Mouse (Mus musculus) right cerebral cortex, postnatal 4 days (tissue): ENCODE results near the gene 1700034J05Rik.
A peak's percentile ranks its signal among the peaks of the same experiment; 100 is the strongest.

ENCODE experiments used
- DNase-seq: peaks from one replicate; pipeline ENCODE4 v3.0.0-alpha.2; 2022

The 1700034J05Rik gene

GRCm38 (mm10) chr6:146961832-146962481 lies 7.7 kb upstream of the 1700034J05Rik start:
- no peak for DNase-seq

GRCm38 (mm10) chr6:146960956-146961355 lies 6.7 kb upstream of the 1700034J05Rik start:
- DNase-seq, result no peak

GRCm38 (mm10) chr6:146959908-146960680 lies 5.9 kb upstream of the 1700034J05Rik start:
- no peak for DNase-seq

GRCm38 (mm10) chr6:146958694-146959093 lies 4.5 kb upstream of the 1700034J05Rik start:
- no peak for DNase-seq

- DNase-seq, result no peak
Measured at GRCm38 (mm10) chr6:146956961-146957360, 2.7 kb upstream of the 1700034J05Rik start.

GRCm38 (mm10) chr6:146955896-146956295 lies 1.7 kb upstream of the 1700034J05Rik start:
- peak; percentile 24 for DNase-seq

- no peak for DNase-seq
Measured at GRCm38 (mm10) chr6:146955475-146955874, 1.3 kb upstream of the 1700034J05Rik start.

GRCm38 (mm10) chr6:146950454-146950832 lies 3.8 kb downstream of the 1700034J05Rik start:
- DNase-seq, result no peak

- no peak for DNase-seq
Measured at GRCm38 (mm10) chr6:146949682-146950453, 4.4 kb downstream of the 1700034J05Rik start.

- no peak for DNase-seq
Measured at GRCm38 (mm10) chr6:146947186-146947585, 7.0 kb downstream of the 1700034J05Rik start.

GRCm38 (mm10) chr6:146946327-146947029 lies 7.7 kb downstream of the 1700034J05Rik start:
- no peak for DNase-seq

- DNase-seq, result no peak
Measured at GRCm38 (mm10) chr6:146944830-146945229, 9.4 kb downstream of the 1700034J05Rik start.

GRCm38 (mm10) chr6:146944009-146944408 lies 10.2 kb downstream of the 1700034J05Rik start:
- DNase-seq, result no peak

GRCm38 (mm10) chr6:146941505-146942275 lies 12.5 kb downstream of the 1700034J05Rik start:
- no peak for DNase-seq

- no peak for DNase-seq
Measured at GRCm38 (mm10) chr6:146939026-146939425, 15.2 kb downstream of the 1700034J05Rik start.

- DNase-seq, result no peak
Measured at GRCm38 (mm10) chr6:146935957-146936356, 18.3 kb downstream of the 1700034J05Rik start.

- no peak for DNase-seq
Measured at GRCm38 (mm10) chr6:146933123-146933522, 21.1 kb downstream of the 1700034J05Rik start.

GRCm38 (mm10) chr6:146929031-146929430 lies 25.2 kb downstream of the 1700034J05Rik start:
- no peak for DNase-seq

GRCm38 (mm10) chr6:146928108-146928507 lies 26.1 kb downstream of the 1700034J05Rik start:
- no peak for DNase-seq

GRCm38 (mm10) chr6:146926415-146926980 lies 27.7 kb downstream of the 1700034J05Rik start:
- DNase-seq, result no peak

- no peak for DNase-seq
Measured at GRCm38 (mm10) chr6:146918341-146918740, 35.9 kb downstream of the 1700034J05Rik start.

GRCm38 (mm10) chr6:146917396-146917795 lies 36.8 kb downstream of the 1700034J05Rik start:
- no peak for DNase-seq
